Mouse (Mus musculus) megakaryocyte, embryonic 14.5 days (primary cell): ENCODE data around the gene Cacna1e.

Experiments used
- FLI1 ChIP-seq: IDR thresholded peaks from 2 replicates; pipeline ENCODE4 v1.6.1; 2012; ENCODE audit warnings: low read length, inconsistent platforms, mixed read lengths
- GATA1 ChIP-seq: IDR thresholded peaks from 3 replicates; pipeline ENCODE4 v1.6.1; 2012; ENCODE audit warnings: mixed read lengths, low read length, inconsistent platforms, borderline replicate concordance

GRCm38 (mm10) chr1:154475706-154476105, 408.6 kb downstream of the Cacna1e start:
- TF ChIP-seq GATA1 (no peak), FLI1 (no peak)
